Mouse (Mus musculus) heart, embryonic 11.5 days (tissue): ENCODE results near the gene Klf2. TPM values are rescaled to one million over a fixed set of nuclear protein-coding genes. Genes with fewer than 3 reads are reported as not detected.

Source experiments
- ATAC-seq: fragments of 200-750 bp; cut with Nextera tagmentation; replicated peaks from 2 replicates; pipeline ENCODE4 v1.8.0; 2017; ENCODE audit warnings: moderate library complexity; ENCODE audit not compliant: insufficient number of reproducible peaks, low FRiP score, low TSS enrichment
- H3K27ac ChIP-seq: fragments of 300-500 bp; sonication (generic); 2 replicates; pipeline ENCODE4 v1.5.1; 2014; ENCODE audit warnings: mild to moderate bottlenecking, low read depth, low read length
- H3K27me3 ChIP-seq: fragments of 300-500 bp; sonication (generic); 2 replicates; pipeline ENCODE4 v1.6.1; 2014; ENCODE audit warnings: mild to moderate bottlenecking, low read length, mixed read lengths; ENCODE audit not compliant: control insufficient read depth, insufficient read depth
- H3K36me3 ChIP-seq: fragments of 300-500 bp; sonication (generic); 2 replicates; pipeline ENCODE4 v1.6.1; 2014; ENCODE audit warnings: mild to moderate bottlenecking, low read length, moderate library complexity, mixed read lengths; ENCODE audit not compliant: control insufficient read depth, insufficient read depth
- H3K4me1 ChIP-seq: fragments of 300-500 bp; sonication (generic); 2 replicates; pipeline ENCODE4 v1.6.1; 2014; ENCODE audit warnings: low read length; ENCODE audit not compliant: control insufficient read depth, insufficient read depth
- H3K4me2 ChIP-seq: fragments of 300-500 bp; sonication (generic); 2 replicates; pipeline ENCODE4 v1.6.1; 2014; ENCODE audit warnings: mild to moderate bottlenecking, moderate library complexity
- H3K4me3 ChIP-seq: fragments of 300-500 bp; sonication (generic); 2 replicates; pipeline ENCODE4 v1.5.1; 2014; ENCODE audit warnings: low read depth, low read length
- H3K9ac ChIP-seq: fragments of 300-500 bp; sonication (generic); 2 replicates; pipeline ENCODE4 v1.6.1; 2014; ENCODE audit warnings: mild to moderate bottlenecking, low read depth, low read length, moderate library complexity
- H3K9me3 ChIP-seq: fragments of 300-500 bp; sonication (generic); replicated peaks from 2 replicates; pipeline ENCODE4 v1.6.1; 2016; ENCODE audit warnings: low read length; ENCODE audit not compliant: control insufficient read depth
- WGBS: fragments of 180-500 bp; shearing (Covaris S2); extraction: QIAGEN DNeasy Blood & Tissue Kit; methylation state at CpG from one replicate; pipeline ENCODE4 v1.1.7; 2014; ENCODE audit not compliant: insufficient replicate concordance; 5-methylcytosine and 5-hydroxymethylcytosine counted together
- polyA plus RNA-seq: library from polyadenylated mRNA; unstranded; fragments of >200 nt; fragmentation: Nextera tagmentation; extraction: Ambion mirVana; gene quantifications from 2 replicates; pipeline ENCODE4 v1.2.1, GENCODE M21; 2014

Klf2 gene
- polyA plus RNA-seq, 1 experiment from 2014 or later = 16.7 TPM

DNA sequence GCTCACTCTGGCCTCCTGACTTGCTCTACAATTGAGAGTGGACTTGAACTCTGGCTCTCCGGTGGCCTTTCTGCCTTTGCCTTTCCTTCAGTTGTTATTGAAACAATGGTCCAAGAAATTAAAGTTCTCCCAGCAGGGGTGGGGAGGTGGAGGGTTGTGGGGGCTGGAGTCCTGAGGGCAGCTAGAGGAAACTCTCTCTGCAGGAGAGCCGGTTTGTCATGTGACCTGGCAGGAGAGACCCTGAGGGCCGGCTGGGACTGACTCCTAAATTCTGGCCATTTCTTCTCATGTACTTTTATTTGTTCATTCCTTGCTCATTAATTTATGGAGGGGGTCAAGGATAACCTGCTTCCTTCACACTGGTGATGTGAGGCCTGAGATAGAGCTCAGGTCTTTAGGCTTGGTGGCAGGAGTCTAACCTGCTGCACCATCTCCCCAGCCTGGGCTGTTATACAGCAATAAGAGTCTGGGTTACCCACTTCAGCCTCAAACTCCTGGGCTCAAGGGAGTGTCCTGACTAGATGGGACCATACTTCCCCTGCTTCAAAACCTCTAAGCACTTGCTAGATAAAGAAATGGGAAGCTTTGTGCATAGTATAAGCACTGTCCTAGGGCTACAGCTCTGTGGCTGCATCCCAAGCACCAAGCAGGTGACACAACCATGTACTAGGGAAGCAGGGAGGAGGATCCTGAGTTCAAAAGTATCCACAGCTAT lies 14.8 kb downstream of the Klf2 start:
- Histone ChIP-seq H3K27ac (no peak overlapping the region), H3K9ac (no peak overlapping the region)

DNA sequence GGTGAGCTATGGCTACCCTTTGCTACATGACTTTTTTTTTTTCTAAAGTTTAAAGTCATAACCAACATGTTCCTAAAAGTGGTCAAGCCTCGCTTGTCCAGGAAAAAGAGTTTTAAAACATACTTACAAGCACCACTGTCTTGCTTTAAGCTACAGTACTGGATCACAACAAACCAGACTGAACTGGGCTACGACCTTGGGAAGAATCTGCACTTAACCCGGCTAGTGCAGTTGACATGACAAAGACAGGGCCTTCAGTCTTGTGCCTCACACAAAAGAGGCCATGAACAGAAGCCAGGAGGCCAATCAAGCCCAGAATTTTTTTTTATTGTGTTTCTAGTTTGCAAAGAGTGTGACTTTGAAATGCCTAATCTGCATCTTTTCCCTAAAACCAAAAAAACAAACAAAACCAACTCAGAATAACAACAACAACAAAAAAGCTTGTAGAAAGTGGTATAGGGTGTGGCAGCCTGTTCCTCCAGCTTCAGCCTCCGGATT lies 15.4 kb downstream of the Klf2 start:
- 73% methylated on average over 4 of the region's 4 CpGs for WGBS
- Histone ChIP-seq H3K4me1 (no peaks in the 10 kb centered on the region), H3K4me2 (no peak overlapping the region), H3K9ac (no peak overlapping the region), H3K4me3 (no peak overlapping the region), H3K27me3 (no peaks in the 10 kb centered on the region), H3K36me3 (peaks cover 5% of the 10 kb centered on the region), H3K9me3 (no peaks in the 10 kb centered on the region), H3K27ac (no peak overlapping the region)
- no peak for ATAC-seq

More for the DNA sequence above, 14.8 kb downstream of the Klf2 start:
- WGBS = 52% methylated on average over 3 of the region's 3 CpGs
- no peaks in the 10 kb centered on the region for H3K4me1 ChIP-seq
- no peaks in the 10 kb centered on the region for H3K9me3 ChIP-seq
- no peak overlapping the region for H3K4me3 ChIP-seq
- H3K27me3 ChIP-seq = no peaks in the 10 kb centered on the region
- peaks cover 4% of the 10 kb centered on the region for H3K36me3 ChIP-seq
- no peak overlapping the region for H3K4me2 ChIP-seq
- ATAC-seq = no peak

DNA sequence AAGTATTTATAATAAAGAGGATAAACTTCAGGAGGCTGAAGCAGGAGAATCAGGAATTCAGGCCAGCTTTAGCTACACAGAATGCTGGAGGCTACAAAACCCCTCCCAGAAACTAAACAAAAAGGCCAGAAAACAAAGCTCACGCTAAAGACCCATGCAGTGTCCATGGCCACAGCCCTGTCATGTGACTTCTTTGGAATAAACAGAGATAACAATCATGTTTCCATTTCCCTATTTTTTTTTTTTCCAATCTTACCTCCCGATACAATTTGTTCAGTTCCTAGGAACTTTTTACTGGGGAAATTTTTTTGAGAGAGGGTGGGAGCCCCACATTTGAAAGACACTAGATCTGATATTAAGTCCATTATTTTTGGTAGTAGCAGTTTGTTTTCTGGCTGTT lies 17.4 kb downstream of the Klf2 start:
- Histone ChIP-seq H3K4me2 (no peak overlapping the region), H3K36me3 (peaks cover 17% of the 10 kb centered on the region)
- ATAC-seq = no peak

DNA sequence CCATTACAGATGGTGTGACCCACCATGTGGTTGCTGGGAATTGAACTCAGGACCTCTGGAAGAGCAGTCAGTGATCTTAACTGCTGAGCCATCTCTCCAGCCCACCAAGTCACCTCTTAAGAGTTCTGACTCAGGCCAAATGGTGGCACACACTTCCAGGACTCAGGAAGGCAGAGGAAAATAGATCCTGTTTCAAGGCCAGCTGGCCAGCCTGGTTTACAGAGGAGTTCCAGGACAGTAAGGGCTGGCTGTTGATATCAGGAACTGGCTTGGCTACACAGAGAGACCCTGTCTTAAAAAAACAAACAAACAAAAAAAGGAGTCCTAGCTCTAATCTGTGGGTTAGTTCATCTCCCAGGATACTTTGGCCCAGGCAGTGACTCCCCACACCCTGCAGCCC lies 18.2 kb downstream of the Klf2 start:
- Histone ChIP-seq H3K27ac (no peak overlapping the region), H3K36me3 (peaks cover 19% of the 10 kb centered on the region), H3K4me2 (no peak overlapping the region), H3K4me1 (no peaks in the 10 kb centered on the region), H3K9ac (no peak overlapping the region), H3K9me3 (no peaks in the 10 kb centered on the region), H3K27me3 (no peaks in the 10 kb centered on the region), H3K4me3 (no peak overlapping the region)
- ATAC-seq = 0 out of 2 replicates have a peak, but pooled peaks have one; percentile 12

More for the DNA sequence above, 17.4 kb downstream of the Klf2 start:
- H3K27ac ChIP-seq = no peak overlapping the region
- no peaks in the 10 kb centered on the region for H3K27me3 ChIP-seq
- no peaks in the 10 kb centered on the region for H3K9me3 ChIP-seq
- no peaks in the 10 kb centered on the region for H3K4me1 ChIP-seq
- WGBS = 74% methylated on average over 2 of the region's 2 CpGs
- H3K4me3 ChIP-seq = no peak overlapping the region
- no peak overlapping the region for H3K9ac ChIP-seq

DNA sequence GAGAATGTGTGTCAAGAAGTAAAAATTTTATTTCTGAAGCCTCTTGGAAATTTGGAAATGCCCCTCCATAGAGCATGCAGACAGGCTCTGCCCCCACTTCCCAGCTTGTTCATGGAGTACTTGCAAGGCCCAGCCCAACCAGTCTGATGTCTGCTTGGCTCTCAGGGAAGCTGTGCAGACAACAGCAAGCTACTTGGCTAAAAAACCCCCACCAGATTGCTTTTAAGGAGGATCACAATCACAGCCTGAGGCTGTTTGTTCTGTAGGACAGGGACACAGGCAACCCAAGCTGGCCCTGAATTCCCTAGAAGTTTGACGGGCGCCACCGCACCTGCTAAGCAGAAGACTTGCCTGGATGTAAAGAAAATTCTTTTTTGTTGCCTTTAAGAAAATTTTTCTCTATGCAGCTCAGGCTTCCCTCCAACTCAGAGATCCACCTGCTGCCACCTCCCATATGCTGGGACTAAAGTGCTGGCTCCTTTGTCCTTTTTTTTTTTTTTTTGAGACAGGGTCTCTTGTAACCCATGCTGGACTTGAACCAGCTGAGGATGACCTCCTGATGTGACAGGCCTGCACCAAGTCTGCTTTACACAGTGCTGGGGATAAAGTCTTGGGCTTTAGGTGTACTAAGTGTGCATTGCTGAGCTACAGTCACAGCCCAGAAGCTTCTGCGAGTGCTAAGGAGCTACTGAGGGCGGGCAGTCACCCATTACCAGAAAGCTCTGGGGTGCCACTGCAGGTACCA lies 23.9 kb downstream of the Klf2 start:
- Histone ChIP-seq H3K27ac (no peak overlapping the region), H3K4me1 (no peaks in the 10 kb centered on the region), H3K36me3 (peaks cover 19% of the 10 kb centered on the region), H3K4me2 (no peak overlapping the region), H3K9me3 (no peaks in the 10 kb centered on the region), H3K9ac (no peak overlapping the region), H3K27me3 (no peaks in the 10 kb centered on the region), H3K4me3 (no peak overlapping the region)
- WGBS = 93% methylated on average over 5 of the region's 5 CpGs
- no peak for ATAC-seq

DNA sequence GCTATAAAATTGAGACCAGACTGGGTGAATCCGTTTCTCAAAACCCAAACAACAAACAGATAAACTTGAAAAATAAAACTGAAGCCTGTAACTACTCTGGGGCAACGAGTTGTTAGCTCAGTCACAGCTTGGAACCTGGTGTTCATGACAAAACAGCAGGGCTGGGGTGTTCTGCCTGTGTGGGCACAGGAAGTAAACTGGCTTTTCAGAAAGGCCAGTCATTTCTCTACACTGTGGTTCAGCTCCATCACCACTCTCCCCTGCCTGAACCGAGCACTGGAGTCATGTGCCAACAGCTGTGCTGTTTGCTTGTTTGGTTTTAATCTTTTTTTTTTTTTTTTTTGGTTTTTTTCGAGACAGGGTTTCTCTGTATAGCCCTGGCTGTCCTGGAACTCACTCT lies 24.9 kb downstream of the Klf2 start:
- Histone ChIP-seq H3K4me2 (no peak overlapping the region), H3K9ac (no peak overlapping the region), H3K4me3 (no peak overlapping the region), H3K4me1 (no peaks in the 10 kb centered on the region), H3K36me3 (peaks cover 14% of the 10 kb centered on the region), H3K27me3 (no peaks in the 10 kb centered on the region), H3K9me3 (no peaks in the 10 kb centered on the region), H3K27ac (no peak overlapping the region)
- WGBS = 75% methylated on average over 4 of the region's 4 CpGs
- no peak for ATAC-seq

DNA sequence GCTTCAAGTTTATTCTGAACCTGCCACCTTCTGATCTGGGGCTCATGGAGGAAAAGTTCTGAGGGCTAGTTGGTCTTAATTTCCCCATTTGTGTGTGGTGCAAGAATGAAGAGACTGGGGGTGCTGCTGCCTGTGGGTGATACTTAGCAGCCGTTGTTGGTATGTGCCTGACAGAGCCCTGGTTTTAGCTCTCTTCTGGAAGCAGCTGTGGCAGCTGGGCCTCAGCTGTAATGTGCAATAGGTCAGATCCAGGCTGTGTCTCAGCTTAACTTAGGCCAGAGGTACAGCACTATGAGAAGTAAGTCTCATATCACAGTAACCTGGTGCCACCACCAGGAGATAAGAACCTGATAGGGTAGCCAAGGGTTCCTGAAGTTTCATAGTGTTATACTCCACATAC lies 28.7 kb downstream of the Klf2 start:
- H3K9ac ChIP-seq = no peak overlapping the region
- no peaks in the 10 kb centered on the region; the same call in 1 of the 2 replicates for H3K4me1 ChIP-seq
- 85% methylated on average over 1 of the region's 1 CpGs for WGBS
- no peak for ATAC-seq
- no peaks in the 10 kb centered on the region for H3K27me3 ChIP-seq
- H3K4me2 ChIP-seq = no peak overlapping the region
- H3K9me3 ChIP-seq = no peaks in the 10 kb centered on the region
- H3K27ac ChIP-seq = no peak overlapping the region
- no peaks in the 10 kb centered on the region; the same call in 1 of the 2 replicates for H3K36me3 ChIP-seq
- no peak overlapping the region for H3K4me3 ChIP-seq

DNA sequence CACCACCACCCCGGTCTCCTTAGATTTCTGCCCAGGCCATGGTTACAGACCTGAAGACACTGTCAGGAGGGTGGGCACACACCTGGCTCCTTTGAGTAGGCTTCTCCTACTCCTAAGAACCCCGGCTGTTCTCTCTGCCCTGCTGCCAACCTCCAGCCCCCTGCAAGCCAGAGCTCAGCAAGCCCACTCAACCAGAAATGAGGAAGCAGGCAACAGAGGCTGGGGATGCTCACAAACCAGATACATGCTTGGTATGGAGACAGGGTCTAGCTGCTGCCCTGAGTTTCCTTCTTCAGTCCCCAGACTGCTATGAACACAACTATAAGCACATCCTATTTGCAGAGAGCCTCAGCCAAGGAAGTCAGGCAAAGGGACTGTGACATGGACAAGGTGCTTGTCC lies 29.3 kb downstream of the Klf2 start:
- Histone ChIP-seq H3K9me3 (no peaks in the 10 kb centered on the region), H3K36me3 (no peaks in the 10 kb centered on the region; the same call in 1 of the 2 replicates), H3K9ac (no peak overlapping the region), H3K27me3 (no peaks in the 10 kb centered on the region), H3K27ac (no peak overlapping the region), H3K4me2 (no peak overlapping the region), H3K4me3 (no peak overlapping the region), H3K4me1 (peaks cover 5% of the 10 kb centered on the region)
- WGBS = 93% methylated on average over 2 of the region's 2 CpGs
- no peak for ATAC-seq
